Mouse (Mus musculus) thymus, adult 2 months (tissue): ENCODE results near the gene Shc2.

ENCODE experiments used
- CTCF ChIP-seq: fragments of 200-500 bp; IDR thresholded peaks from 2 replicates; pipeline ENCODE4 v1.5.1; 2012; ENCODE audit warnings: mild to moderate bottlenecking, control low read depth, low read length, moderate library complexity, borderline replicate concordance; ENCODE audit not compliant: control insufficient read depth, poor library complexity, insufficient read depth; ENCODE audit errors: extremely low read depth
- POLR2A ChIP-seq: fragments of 200-500 bp; IDR thresholded peaks from 2 replicates; pipeline ENCODE4 v1.6.1; 2012; ENCODE audit warnings: mild to moderate bottlenecking, low read length, control low read depth, moderate library complexity; ENCODE audit not compliant: control insufficient read depth, poor library complexity, insufficient read depth; ENCODE audit errors: extremely low read depth

DNA sequence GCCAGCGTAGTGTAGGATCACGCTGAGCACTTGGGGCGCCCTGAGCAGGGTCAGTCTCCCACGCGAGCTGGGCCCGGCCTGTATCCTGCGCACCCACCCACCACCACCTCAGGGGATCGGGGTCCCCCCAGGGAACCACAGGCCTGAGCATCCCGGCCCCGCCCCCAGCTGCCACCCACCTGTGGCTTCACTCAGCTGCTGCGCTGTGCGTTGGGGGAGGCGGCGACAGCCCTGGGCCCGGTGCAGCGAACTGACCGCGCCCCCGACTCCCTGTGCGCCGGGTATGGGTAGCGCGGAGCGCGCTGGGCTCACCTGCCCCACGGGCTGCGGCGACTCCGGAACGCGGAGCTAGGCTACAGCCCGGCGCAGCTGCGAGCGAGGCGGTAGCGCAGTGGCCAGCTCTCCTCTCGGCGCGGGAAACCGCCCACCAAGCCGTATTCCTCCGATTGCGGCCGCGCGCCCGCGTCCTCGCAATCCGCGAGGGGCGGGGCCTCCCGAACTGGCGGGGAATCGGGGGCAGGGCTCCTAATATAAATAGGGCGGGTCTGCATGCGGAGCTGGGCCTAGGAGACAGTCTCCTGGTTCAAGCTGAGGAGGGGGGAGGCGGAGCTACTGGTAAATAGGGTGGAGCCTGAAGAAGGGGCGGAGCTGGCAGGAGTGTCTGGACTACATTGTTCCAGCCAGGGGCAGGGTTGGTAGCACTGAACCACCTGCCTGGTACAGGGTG, 24.0 kb downstream of the Shc2 start, which contains the start of gene C2cd4c:
- no peak for TF ChIP-seq POLR2A
- TF ChIP-seq CTCF: no peak
